In genomic region chr7:99444012-99444411, GRCm38 (mm10) we compare ENCODE assay signal across 13 mouse cellular contexts. TPM values are rescaled to one million over a fixed set of nuclear protein-coding genes. Genes with fewer than 3 reads are reported as not detected.
DNase-seq lines count a peak whose midpoint lies in the region; ATAC-seq and TF ChIP-seq lines count a peak whose summit lies in the region.
"Had no signal": no experiment of that assay in that cellular context is flagged by ENCODE, and none has a peak within 500 bp of the region (broad histone marks: within the 10 kb centered on the region; RNA-seq: fewer than 3 reads in every experiment).

No protein-coding gene starts in this region.

- H3K4me2 ChIP-seq in intestine, postnatal 0 days (replicated peaks; ENCODE audit: low read depth), result no peak overlapping the region
- no peak overlapping the region for H3K4me2 ChIP-seq in intestine, embryonic 16.5 days (ENCODE audit: low read depth, low read length)
- H3K4me2 ChIP-seq in stomach, postnatal 0 days (replicated peaks; ENCODE audit: low read depth), result no peak overlapping the region
- H3K4me2 ChIP-seq: kidney, embryonic 15.5 days; lung, embryonic 15.5 days had no signal

- peak; percentile 73 for TF ChIP-seq CTCF in intestine, postnatal 0 days (IDR thresholded peaks at IDR 0.05; ENCODE audit: low read depth)
- peak; percentile 71; the same call in 1 of the 2 replicates for TF ChIP-seq CTCF in thymus, adult 2 months (IDR thresholded peaks at IDR 0.05; ENCODE audit: borderline replicate concordance, control insufficient read depth, extremely low read depth, insufficient read depth, low read length, poor library complexity)
- peak; percentile 70 for TF ChIP-seq CTCF in stomach, postnatal 0 days (IDR thresholded peaks at IDR 0.05; ENCODE audit: low read depth)

- no peak overlapping the region for H3K4me3 ChIP-seq in intestine, postnatal 0 days (ENCODE audit: low read depth, low read length)
- no peak overlapping the region for H3K4me3 ChIP-seq in intestine, embryonic 16.5 days (ENCODE audit: low read length)
- H3K4me3 ChIP-seq in thymus, adult 2 months (ENCODE audit: control insufficient read depth, insufficient read depth, low read length), result no peak overlapping the region
- no peak overlapping the region for H3K4me3 ChIP-seq in stomach, postnatal 0 days (ENCODE audit: low read depth, low read length)
- H3K4me3 ChIP-seq: kidney, embryonic 15.5 days; lung, embryonic 15.5 days had no signal

- peak; percentile 16 for DNase-seq in thymus, adult 2 months
- no peak for DNase-seq in thymus, postnatal 36 days
- peak; percentile 16 for DNase-seq in T-cell, adult 2 months (ENCODE audit: low spot score)
- DNase-seq in stomach, postnatal 0 days (ENCODE audit: low spot score), result no peak
- no peak for DNase-seq in gastrocnemius, adult 8-10 months (ENCODE audit: low spot score in 2 of 2)
- DNase-seq: cerebellum, postnatal 14 days had no signal

- no peak for TF ChIP-seq EP300 in stomach, postnatal 0 days (optimal IDR thresholded peaks at IDR 0.05)

- H3K27me3 ChIP-seq in intestine, postnatal 0 days (replicated peaks; ENCODE audit: control insufficient read depth, insufficient read depth, low read length), result no peaks in the 10 kb centered on the region
- H3K27me3 ChIP-seq in intestine, embryonic 16.5 days (replicated peaks; ENCODE audit: control insufficient read depth, insufficient read depth, low read length), result no peaks in the 10 kb centered on the region
- no peaks in the 10 kb centered on the region for H3K27me3 ChIP-seq in thymus, adult 2 months (ENCODE audit: control insufficient read depth, insufficient read depth, low read length)
- H3K27me3 ChIP-seq in stomach, postnatal 0 days (ENCODE audit: control insufficient read depth, insufficient read depth, low read length), result no peaks in the 10 kb centered on the region
- H3K27me3 ChIP-seq: kidney, embryonic 15.5 days; lung, embryonic 15.5 days; Patski had no signal

- H3K27ac ChIP-seq in intestine, postnatal 0 days (ENCODE audit: low read depth, low read length), result no peak overlapping the region
- H3K27ac ChIP-seq in intestine, embryonic 16.5 days (ENCODE audit: low read length), result no peak overlapping the region
- no peak overlapping the region for H3K27ac ChIP-seq in thymus, adult 2 months (ENCODE audit: control insufficient read depth, insufficient read depth, low read length)
- no peak overlapping the region for H3K27ac ChIP-seq in stomach, postnatal 0 days (replicated peaks)
- H3K27ac ChIP-seq: kidney, embryonic 15.5 days; lung, embryonic 15.5 days had no signal

- no peaks in the 10 kb centered on the region for H3K9me3 ChIP-seq in intestine, postnatal 0 days (ENCODE audit: control insufficient read depth)
- no peaks in the 10 kb centered on the region for H3K9me3 ChIP-seq in intestine, embryonic 16.5 days (ENCODE audit: control insufficient read depth, low read length)
- H3K9me3 ChIP-seq in stomach, postnatal 0 days (ENCODE audit: control insufficient read depth, low read length), result no peaks in the 10 kb centered on the region
- H3K9me3 ChIP-seq: kidney, embryonic 15.5 days; lung, embryonic 15.5 days had no signal

- ATAC-seq in intestine, postnatal 0 days, result no peak
- no peak for ATAC-seq in intestine, embryonic 16.5 days
- no peak for ATAC-seq in stomach, postnatal 0 days (ENCODE audit: low FRiP score, low TSS enrichment)
- ATAC-seq: midbrain, embryonic 16.5 days; Patski had no signal

- WGBS in intestine, postnatal 0 days, result 68% methylated on average over 6 of the region's 6 CpGs
- WGBS in intestine, embryonic 16.5 days, result 64% methylated on average over 6 of the region's 6 CpGs
- 86% methylated on average over 6 of the region's 6 CpGs for WGBS in thymus, adult 2 months
- 70% methylated on average over 6 of the region's 6 CpGs for WGBS in stomach, postnatal 0 days

- no peaks in the 10 kb centered on the region for H3K4me1 ChIP-seq in intestine, postnatal 0 days (replicated peaks; ENCODE audit: control insufficient read depth, insufficient read depth, low read length)
- peaks cover 9% of the 10 kb centered on the region for H3K4me1 ChIP-seq in intestine, embryonic 16.5 days (ENCODE audit: control insufficient read depth, insufficient read depth, low read length)
- H3K4me1 ChIP-seq in thymus, adult 2 months (replicated peaks; ENCODE audit: control insufficient read depth, insufficient read depth, low read length), result peaks cover 9% of the 10 kb centered on the region
- 0 out of 2 replicates have a peak, but pooled peaks cover 6% of the 10 kb centered on the region for H3K4me1 ChIP-seq in stomach, postnatal 0 days (replicated peaks; ENCODE audit: control insufficient read depth, insufficient read depth)

- peaks cover 15% of the 10 kb centered on the region for H3K36me3 ChIP-seq in intestine, postnatal 0 days (ENCODE audit: control insufficient read depth, insufficient read depth)
- H3K36me3 ChIP-seq in intestine, embryonic 16.5 days (ENCODE audit: control insufficient read depth, insufficient read depth, low read length), result no peaks in the 10 kb centered on the region
- H3K36me3 ChIP-seq in thymus, adult 2 months (ENCODE audit: control insufficient read depth, insufficient read depth, low read length), result no peaks in the 10 kb centered on the region
- H3K36me3 ChIP-seq in stomach, postnatal 0 days (ENCODE audit: control insufficient read depth, insufficient read depth, low read length), result no peaks in the 10 kb centered on the region
- H3K36me3 ChIP-seq: kidney, embryonic 15.5 days had no signal

- TF ChIP-seq POLR2A in thymus, adult 2 months (IDR thresholded peaks at IDR 0.05; ENCODE audit: control insufficient read depth, extremely low read depth, insufficient read depth, low read length, poor library complexity), result no peak

- no peak overlapping the region for H3K9ac ChIP-seq in intestine, postnatal 0 days (ENCODE audit: low read depth, low read length)
- no peak overlapping the region for H3K9ac ChIP-seq in intestine, embryonic 16.5 days (ENCODE audit: low read depth, low read length)
- H3K9ac ChIP-seq in stomach, postnatal 0 days (ENCODE audit: low read length), result no peak overlapping the region
- H3K9ac ChIP-seq: kidney, embryonic 15.5 days; lung, embryonic 15.5 days had no signal

RNA-seq across cellular contexts. Expression of gene Klhl35, which starts 21.8 kb away (rescaled TPM):
- 0.76 and 1.1 TPM in 2 replicates for polyA plus RNA-seq in intestine, postnatal 0 days (2015; fragmentation: Nextera tagmentation; extraction: Ambion mirVana)
- polyA plus RNA-seq in intestine, embryonic 16.5 days (2015; fragmentation: Nextera tagmentation; extraction: Ambion mirVana), result 0.15 and 0.17 TPM in 2 replicates
- polyA plus RNA-seq in thymus, adult 2 months (2012; rRNA removed), result 1.0 and 1.5 TPM in 2 replicates
- polyA plus RNA-seq in stomach, postnatal 0 days (2015; fragmentation: Nextera tagmentation; extraction: Ambion mirVana), result 0.97 and 1.3 TPM in 2 replicates
- not detected for total RNA-seq in gastrocnemius, adult 8-10 months (2022)
- total RNA-seq: neutrophil, adult 5-6 weeks had no signal

RNA-seq across cellular contexts. Expression of gene Rps3, which starts 39.5 kb away (rescaled TPM):
- polyA plus RNA-seq in intestine, postnatal 0 days (2015; fragmentation: Nextera tagmentation; extraction: Ambion mirVana), result 531 and 541 TPM in 2 replicates
- 775 and 816 TPM in 2 replicates for polyA plus RNA-seq in intestine, embryonic 16.5 days (2015; fragmentation: Nextera tagmentation; extraction: Ambion mirVana)
- 483 and 566 TPM in 2 replicates for polyA plus RNA-seq in thymus, adult 2 months (2012; rRNA removed)
- 688 and 733 TPM in 2 replicates for polyA plus RNA-seq in stomach, postnatal 0 days (2015; fragmentation: Nextera tagmentation; extraction: Ambion mirVana)
- 100 to 1,000 TPM; 272 to 331 (median 278) TPM for total RNA-seq in gastrocnemius, adult 8-10 months (2022)

Comparison
In these comparisons a context has a peak if more than half of its experiments do, and no peak if none do; other contexts are left out.
1. DNase-seq: peak in thymus, adult 2 months (single experiment) and T-cell, adult 2 months (single experiment); none in thymus, postnatal 36 days (0 of 2), stomach, postnatal 0 days (single experiment) and gastrocnemius, adult 8-10 months (0 of 2).
2. Peak in every context shown above with its lines, with median percentiles within 50 percentile points of each other: CTCF ChIP-seq.